Mouse (Mus musculus) megakaryocyte-erythroid progenitor cell, adult 5 weeks (primary cell): ENCODE measurements around the gene Usp17ld. TPM values are rescaled to one million over a fixed set of nuclear protein-coding genes. Genes with fewer than 3 reads are reported as not detected.

Experiments
- polyA plus RNA-seq: library from polyadenylated mRNA; stranded (reverse); fragments of >175 nt; gene quantifications from 2 replicates; pipeline ENCODE4 v1.2.3, GENCODE M21; 2012

Gene Usp17ld
- polyA plus RNA-seq, result not detected in 2 replicates

DNA sequence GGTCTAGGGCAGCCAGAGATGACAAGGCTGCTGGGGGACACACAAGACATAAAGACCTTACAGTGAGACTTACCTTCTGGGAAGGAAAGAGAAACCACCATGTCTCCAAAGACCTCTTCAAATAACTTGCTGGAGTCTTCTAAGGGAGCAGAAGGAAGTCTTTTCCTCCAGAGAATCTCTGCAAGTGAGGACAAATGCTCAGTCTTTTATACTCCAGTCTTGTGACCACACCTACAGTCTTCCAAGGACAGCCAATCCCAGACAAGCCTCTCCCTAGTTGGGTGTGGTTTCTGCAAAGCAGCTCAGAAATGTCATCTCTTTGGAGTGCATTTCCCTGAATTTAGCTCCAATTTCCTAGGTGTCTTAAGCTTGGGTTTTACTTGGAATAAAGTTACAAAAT lies at the start of gene Usp17ld:
TSS of gene Usp17ld (minus strand) at position 101 of the 400 bp plus-strand sequence.

GRCm38 (mm10) chr7:103216696-103217095 lies 35.6 kb downstream of the Usp17ld start, which contains the start of gene Olfr594:
Gene Olfr594 (plus strand): TSS chr7:103216996.

GRCm38 (mm10) chr7:103211562-103211961 lies 40.7 kb downstream of the Usp17ld start, which contains the start of gene Olfr593:
Gene Olfr593 (plus strand): TSS chr7:103211862.

Other genes with a start within 250 kb of the Usp17ld start
- gene Olfr582, start 214.5 kb downstream of the Usp17ld start, polyA plus RNA-seq, result not detected in 2 replicates
- not detected in 2 replicates for gene Olfr583, start 201.2 kb downstream of the Usp17ld start, polyA plus RNA-seq
- not detected in 2 replicates for gene Olfr584, start 170.6 kb downstream of the Usp17ld start, polyA plus RNA-seq
- not detected in 2 replicates for gene Olfr585, start 154.8 kb downstream of the Usp17ld start, polyA plus RNA-seq
- not detected in 2 replicates for gene Olfr586, start 126.9 kb downstream of the Usp17ld start, polyA plus RNA-seq
- not detected in 2 replicates for gene Olfr588-ps1, start 111.6 kb downstream of the Usp17ld start, polyA plus RNA-seq
- not detected in 2 replicates for gene Olfr589, start 96.1 kb downstream of the Usp17ld start, polyA plus RNA-seq
- not detected in 2 replicates for gene Olfr591, start 74.2 kb downstream of the Usp17ld start, polyA plus RNA-seq
- not detected in 2 replicates for gene Olfr592, start 67.7 kb downstream of the Usp17ld start, polyA plus RNA-seq
- gene Olfr593, start 40.6 kb downstream of the Usp17ld start, polyA plus RNA-seq, result not detected in 2 replicates
- not detected in 2 replicates for gene Olfr594, start 35.5 kb downstream of the Usp17ld start, polyA plus RNA-seq
- gene Olfr596, start 53.1 kb upstream of the Usp17ld start, polyA plus RNA-seq, result not detected in 2 replicates
- gene Olfr597, start 63.8 kb upstream of the Usp17ld start, polyA plus RNA-seq, result not detected in 2 replicates
- gene Olfr598, start 71.1 kb upstream of the Usp17ld start, polyA plus RNA-seq, result not detected in 2 replicates
- gene Olfr599, start 83.4 kb upstream of the Usp17ld start, polyA plus RNA-seq, result not detected in 2 replicates
- gene Olfr600, start 97.2 kb upstream of the Usp17ld start, polyA plus RNA-seq, result not detected in 2 replicates
- not detected in 2 replicates for gene Olfr601, start 110.2 kb upstream of the Usp17ld start, polyA plus RNA-seq
- gene Olfr603, start 133.7 kb upstream of the Usp17ld start, polyA plus RNA-seq, result not detected in 2 replicates
- gene Usp17lc, start 162.6 kb upstream of the Usp17ld start, polyA plus RNA-seq, result not detected in 2 replicates
- gene Olfr605, start 192.9 kb upstream of the Usp17ld start, polyA plus RNA-seq, result not detected in 2 replicates
- gene Olfr606, start 196.5 kb upstream of the Usp17ld start, polyA plus RNA-seq, result not detected in 2 replicates
- not detected in 2 replicates for gene Olfr607, start 211.6 kb upstream of the Usp17ld start, polyA plus RNA-seq
- not detected in 2 replicates for gene Olfr608, start 217.4 kb upstream of the Usp17ld start, polyA plus RNA-seq
- gene Olfr609, start 245.6 kb upstream of the Usp17ld start, polyA plus RNA-seq, result not detected in 2 replicates